Mouse (Mus musculus) MEL (cell line): ENCODE measurements around the gene Sema3f. TPM values are rescaled to one million over a fixed set of nuclear protein-coding genes. Genes with fewer than 3 reads are reported as not detected.
A peak's percentile ranks its signal among the peaks of the same experiment; 100 is the strongest.

Experiments
- DNase-seq: peaks from one replicate; pipeline ENCODE4 v3.0.0; 2011; ENCODE audit warnings: low read depth, low spot score
- H3K27ac ChIP-seq: 2 replicates; pipeline ENCODE4 v1.5.1; 2012; ENCODE audit warnings: low read depth, mild to moderate bottlenecking, control low read depth, low read length, moderate library complexity; ENCODE audit not compliant: control insufficient read depth
- H3K27me3 ChIP-seq, 2 experiments: fragments of 150-350 bp in 1 of 2; sonication (generic) in 1 of 2; 2 replicates each; pipeline ENCODE4 v1.6.1; 2012; ENCODE audit warnings: low read length in 2 of 2, mild to moderate bottlenecking in 2 of 2, improper control_type of control experiment in 1 of 2, moderate library complexity in 1 of 2; ENCODE audit not compliant: insufficient read depth in 2 of 2, control insufficient read depth in 1 of 2
- H3K36me3 ChIP-seq, 2 experiments: 2 replicates each; pipeline ENCODE4 v1.6.1; 2012 to 2014; ENCODE audit warnings: low read length in 2 of 2, improper control_type of control experiment in 1 of 2, inconsistent platforms in 1 of 2, mild to moderate bottlenecking in 1 of 2; ENCODE audit not compliant: insufficient read depth in 2 of 2, control insufficient read depth in 1 of 2
- H3K4me1 ChIP-seq, 2 experiments: fragments of 150-350 bp in 1 of 2; sonication (generic) in 1 of 2; 2 replicates each; pipeline ENCODE4 v1.6.1; 2012; ENCODE audit warnings: low read length in 2 of 2, improper control_type of control experiment in 1 of 2, mild to moderate bottlenecking in 1 of 2; ENCODE audit not compliant: insufficient read depth in 2 of 2, control insufficient read depth in 1 of 2
- H3K4me3 ChIP-seq, 2 experiments: fragments of 150-350 bp in 1 of 2; sonication (generic) in 1 of 2; 2 replicates each; pipeline ENCODE4 v1.5.1; 2012; ENCODE audit warnings: low read depth in 2 of 2, low read length in 2 of 2, mild to moderate bottlenecking in 2 of 2, moderate library complexity in 2 of 2, control low read depth in 1 of 2, improper control_type of control experiment in 1 of 2; ENCODE audit not compliant: control insufficient read depth in 1 of 2, insufficient read depth in 1 of 2
- H3K79me2 ChIP-seq: 2 replicates; pipeline ENCODE4 v1.6.1; 2012; ENCODE audit warnings: mild to moderate bottlenecking, low read length, moderate library complexity; ENCODE audit not compliant: control insufficient read depth, poor library complexity, insufficient read depth
- H3K9ac ChIP-seq: 2 replicates; pipeline ENCODE4 v1.6.1; 2012; ENCODE audit warnings: low read depth, mild to moderate bottlenecking, control low read depth, low read length, moderate library complexity; ENCODE audit not compliant: control insufficient read depth, poor library complexity, severe bottlenecking
- H3K9me3 ChIP-seq: fragments of 150-350 bp; sonication (generic); replicated peaks from 2 replicates; pipeline ENCODE4 v1.6.1; 2012; ENCODE audit warnings: mild to moderate bottlenecking, low read length, improper control_type of control experiment, moderate library complexity; ENCODE audit not compliant: insufficient read depth
- BHLHE40 ChIP-seq: IDR thresholded peaks from 2 replicates; pipeline ENCODE4 v1.6.1; 2012; ENCODE audit warnings: low read depth, mild to moderate bottlenecking, inconsistent platforms, low read length, improper control_type of control experiment, borderline replicate concordance
- CHD1 ChIP-seq: IDR thresholded peaks from 2 replicates; pipeline ENCODE4 v1.6.1; 2012; ENCODE audit warnings: low read depth, mild to moderate bottlenecking, inconsistent platforms, low read length, improper control_type of control experiment
- CHD2 ChIP-seq: IDR thresholded peaks from 2 replicates; pipeline ENCODE4 v1.6.1; 2011; ENCODE audit warnings: low read length, improper control_type of control experiment
- CTCF ChIP-seq, 3 experiments: IDR thresholded peaks in 2 of 3; conservative IDR thresholded peaks in 1 of 3; 2 replicates each; pipeline ENCODE4 v1.5.1; 2011 to 2012; ENCODE audit warnings: low read length in 3 of 3, low read depth in 2 of 3, mild to moderate bottlenecking in 2 of 3, improper control_type of control experiment in 1 of 3, inconsistent platforms in 1 of 3, mixed read lengths in 1 of 3, moderate library complexity in 1 of 3; ENCODE audit not compliant: control insufficient read depth in 1 of 3, insufficient read depth in 1 of 3, poor library complexity in 1 of 3, severe bottlenecking in 1 of 3
- E2F4 ChIP-seq: IDR thresholded peaks from 2 replicates; pipeline ENCODE4 v1.6.1; 2011; ENCODE audit warnings: low read depth, low read length, improper control_type of control experiment, borderline replicate concordance
- ELF1 ChIP-seq: IDR thresholded peaks from 2 replicates; pipeline ENCODE4 v1.6.1; 2014; ENCODE audit warnings: low read depth, mild to moderate bottlenecking, inconsistent platforms, low read length, improper control_type of control experiment, moderate library complexity
- EP300 ChIP-seq, 2 experiments: IDR thresholded peaks; 2 replicates each; pipeline ENCODE4 v1.6.1; 2011; ENCODE audit warnings: improper control_type of control experiment in 2 of 2, low read length in 2 of 2, low read depth in 1 of 2, mild to moderate bottlenecking in 1 of 2
- GABPA ChIP-seq: IDR thresholded peaks from 2 replicates; pipeline ENCODE4 v1.6.1; 2012; ENCODE audit warnings: low read depth, mild to moderate bottlenecking, inconsistent platforms, low read length, improper control_type of control experiment, moderate library complexity
- GATA1 ChIP-seq: IDR thresholded peaks from 2 replicates; pipeline ENCODE4 v1.6.1; 2011; ENCODE audit warnings: low read depth, low read length, improper control_type of control experiment
- HCFC1 ChIP-seq: IDR thresholded peaks from 2 replicates; pipeline ENCODE4 v1.6.1; 2012; ENCODE audit warnings: low read depth, mild to moderate bottlenecking, inconsistent platforms, low read length, improper control_type of control experiment, moderate library complexity
- KAT2A ChIP-seq: conservative IDR thresholded peaks from 2 replicates; pipeline ENCODE4 v1.6.1; 2012; ENCODE audit warnings: low read depth, low read length, improper control_type of control experiment, inconsistent platforms
- MAFK ChIP-seq: IDR thresholded peaks from 2 replicates; pipeline ENCODE4 v1.6.1; 2011; ENCODE audit warnings: low read depth, mild to moderate bottlenecking, low read length, improper control_type of control experiment, borderline replicate concordance
- MAX ChIP-seq: IDR thresholded peaks from 2 replicates; pipeline ENCODE4 v1.6.1; 2011; ENCODE audit warnings: low read length, improper control_type of control experiment
- MAZ ChIP-seq: IDR thresholded peaks from 2 replicates; pipeline ENCODE4 v1.6.1; 2012; ENCODE audit warnings: low read depth, mild to moderate bottlenecking, inconsistent platforms, low read length, improper control_type of control experiment
- MYB ChIP-seq: IDR thresholded peaks from 2 replicates; pipeline ENCODE4 v1.6.1; 2011; ENCODE audit warnings: mild to moderate bottlenecking, low read depth, low read length, improper control_type of control experiment
- NELFE ChIP-seq: IDR thresholded peaks from 2 replicates; pipeline ENCODE4 v1.6.1; 2011; ENCODE audit warnings: low read depth, low read length, improper control_type of control experiment
- POLR2A ChIP-seq, 2 experiments: IDR thresholded peaks; 2 replicates each; pipeline ENCODE4 v1.6.1; 2011 to 2012; ENCODE audit warnings: low read length in 2 of 2, mild to moderate bottlenecking in 2 of 2, control low read depth in 1 of 2, improper control_type of control experiment in 1 of 2, low read depth in 1 of 2, moderate library complexity in 1 of 2; ENCODE audit not compliant: control insufficient read depth in 1 of 2, insufficient read depth in 1 of 2, poor library complexity in 1 of 2
- POLR2AphosphoS2 ChIP-seq: IDR thresholded peaks from 2 replicates; pipeline ENCODE4 v1.6.1; 2011; ENCODE audit warnings: low read length, improper control_type of control experiment
- POLR2AphosphoS5 ChIP-seq: IDR thresholded peaks from 2 replicates; pipeline ENCODE4 v1.6.1; 2012; ENCODE audit warnings: low read depth, borderline replicate concordance, mild to moderate bottlenecking, inconsistent platforms, low read length, moderate library complexity, mixed read lengths
- RAD21 ChIP-seq: IDR thresholded peaks from 2 replicates; pipeline ENCODE4 v1.6.1; 2011; ENCODE audit warnings: mild to moderate bottlenecking, low read depth, low read length, improper control_type of control experiment
- RCOR1 ChIP-seq: IDR thresholded peaks from 2 replicates; pipeline ENCODE4 v1.6.1; 2012; ENCODE audit warnings: low read depth, mild to moderate bottlenecking, inconsistent platforms, low read length, improper control_type of control experiment
- SIN3A ChIP-seq: IDR thresholded peaks from 2 replicates; pipeline ENCODE4 v1.6.1; 2012; ENCODE audit warnings: low read length, improper control_type of control experiment, inconsistent platforms
- SMC3 ChIP-seq: IDR thresholded peaks from 2 replicates; pipeline ENCODE4 v1.6.1; 2011; ENCODE audit warnings: low read depth, low read length, improper control_type of control experiment
- TAL1 ChIP-seq: IDR thresholded peaks from 2 replicates; pipeline ENCODE4 v1.6.1; 2012; ENCODE audit warnings: mild to moderate bottlenecking, inconsistent platforms, low read length, moderate library complexity, mixed read lengths
- TBP ChIP-seq: IDR thresholded peaks from 2 replicates; pipeline ENCODE4 v1.8.0; 2011; ENCODE audit warnings: low read depth, low read length, improper control_type of control experiment
- TCF12 ChIP-seq: IDR thresholded peaks from 2 replicates; pipeline ENCODE4 v1.6.1; 2014; ENCODE audit warnings: low read depth, mild to moderate bottlenecking, inconsistent platforms, low read length, improper control_type of control experiment, moderate library complexity
- UBTF ChIP-seq: IDR thresholded peaks from 2 replicates; pipeline ENCODE4 v1.6.1; 2012; ENCODE audit warnings: low read depth, mild to moderate bottlenecking, inconsistent platforms, low read length, improper control_type of control experiment, moderate library complexity, borderline replicate concordance; ENCODE audit not compliant: insufficient read depth
- ZC3H11A ChIP-seq: IDR thresholded peaks from 2 replicates; pipeline ENCODE4 v1.6.1; 2012; ENCODE audit warnings: low read depth, mild to moderate bottlenecking, inconsistent platforms, low read length, improper control_type of control experiment
- ZMIZ1 ChIP-seq: IDR thresholded peaks from 2 replicates; pipeline ENCODE4 v1.6.1; 2012; ENCODE audit warnings: low read depth, mild to moderate bottlenecking, inconsistent platforms, low read length, improper control_type of control experiment, moderate library complexity
- ZNF384 ChIP-seq: IDR thresholded peaks from 2 replicates; pipeline ENCODE4 v1.6.1; 2012; ENCODE audit warnings: low read depth, mild to moderate bottlenecking, inconsistent platforms, low read length, improper control_type of control experiment
- polyA plus RNA-seq, 2 experiments: library from polyadenylated mRNA; stranded (reverse) in 1 of 2; unstranded in 1 of 2; fragments of >175 nt in 1 of 2; fragments of >200 nt in 1 of 2; gene quantifications; 2 replicates each; pipeline versions ENCODE4 v1.2.1 to v1.2.4; 2012; ENCODE audit warnings: low replicate concordance in 2 of 2, low read depth in 1 of 2; ENCODE audit not compliant: insufficient read length in 2 of 2, insufficient read depth in 1 of 2, missing spikeins in 1 of 2
- total RNA-seq: library from RNA; depleted of rRNA; stranded (reverse); fragments of 300-350 nt; gene quantifications from 2 replicates; pipeline ENCODE4 v1.2.3, GENCODE M21; 2012

The Sema3f gene
- total and polyA plus RNA-seq, 3 experiments, result not detected

- DNase-seq, result peak; percentile 86
- Histone ChIP-seq H3K27ac (no peak overlapping the region), H3K4me3 (peak overlapping the region; percentile 19 to 45), H3K79me2 (no peaks in the 10 kb centered on the region), H3K9ac (peak overlapping the region; percentile 41), H3K27me3 (peaks cover 12 to 15% of the 10 kb centered on the region in 2 experiments), H3K36me3 (0 out of 4 replicates have a peak, but pooled peaks cover 0 to 2% of the 10 kb centered on the region in 2 experiments), H3K9me3 (no peaks in the 10 kb centered on the region), H3K4me1 (0 out of 4 replicates have a peak, but pooled peaks cover 0 to 5% of the 10 kb centered on the region in 2 experiments)
- TF ChIP-seq MAFK (no peak), GATA1 (no peak), BHLHE40 (no peak), RCOR1 (no peak), NELFE (no peak), MAX (no peak; the same call in 1 of the 2 replicates), ELF1 (no peak), CHD2 (no peak), EP300 (IDR thresholded peaks at IDR 0.05; ENCODE audit: low read depth in 1 of 2, low read length in 2 of 2) (no peak), HCFC1 (no peak), TCF12 (0 out of 2 replicates have a peak, but pooled peaks have one; percentile 23), SIN3A (no peak), E2F4 (peak; percentile 73; the same call in 1 of the 2 replicates), KAT2A (no peak), POLR2AphosphoS5 (no peak), SMC3 (peak; percentile 58), MAZ (no peak), TAL1 (no peak), TBP (no peak), POLR2AphosphoS2 (no peak), CTCF (IDR thresholded peaks at IDR 0.05 in 2 of 3, conservative IDR thresholded peaks at IDR 0.05 in 1 of 3; ENCODE audit: control insufficient read depth in 1 of 3, insufficient read depth in 1 of 3, low read depth in 2 of 3, low read length in 3 of 3, poor library complexity in 1 of 3, severe bottlenecking in 1 of 3) (peak in 2 of 3 experiments; percentile 69 to 80), GABPA (no peak), RAD21 (peak; percentile 54), ZC3H11A (peak; percentile 32; the same call in 1 of the 2 replicates), POLR2A (IDR thresholded peaks at IDR 0.05; ENCODE audit: control insufficient read depth in 1 of 2, insufficient read depth in 1 of 2, low read depth in 1 of 2, low read length in 2 of 2, poor library complexity in 1 of 2) (no peak), CHD1 (no peak), ZMIZ1 (no peak), ZNF384 (no peak), MYB (no peak), UBTF (no peak)
Observed at GRCm38 (mm10) chr9:107675671-107676301, 34.5 kb downstream of the Sema3f start.
